Mouse (Mus musculus) thymus, postnatal 25 days (tissue): ENCODE results near the gene Ano1.

Source experiments
- DNase-seq: peaks from one replicate; pipeline ENCODE4 v3.0.0; 2022

Ano1 gene

DNA sequence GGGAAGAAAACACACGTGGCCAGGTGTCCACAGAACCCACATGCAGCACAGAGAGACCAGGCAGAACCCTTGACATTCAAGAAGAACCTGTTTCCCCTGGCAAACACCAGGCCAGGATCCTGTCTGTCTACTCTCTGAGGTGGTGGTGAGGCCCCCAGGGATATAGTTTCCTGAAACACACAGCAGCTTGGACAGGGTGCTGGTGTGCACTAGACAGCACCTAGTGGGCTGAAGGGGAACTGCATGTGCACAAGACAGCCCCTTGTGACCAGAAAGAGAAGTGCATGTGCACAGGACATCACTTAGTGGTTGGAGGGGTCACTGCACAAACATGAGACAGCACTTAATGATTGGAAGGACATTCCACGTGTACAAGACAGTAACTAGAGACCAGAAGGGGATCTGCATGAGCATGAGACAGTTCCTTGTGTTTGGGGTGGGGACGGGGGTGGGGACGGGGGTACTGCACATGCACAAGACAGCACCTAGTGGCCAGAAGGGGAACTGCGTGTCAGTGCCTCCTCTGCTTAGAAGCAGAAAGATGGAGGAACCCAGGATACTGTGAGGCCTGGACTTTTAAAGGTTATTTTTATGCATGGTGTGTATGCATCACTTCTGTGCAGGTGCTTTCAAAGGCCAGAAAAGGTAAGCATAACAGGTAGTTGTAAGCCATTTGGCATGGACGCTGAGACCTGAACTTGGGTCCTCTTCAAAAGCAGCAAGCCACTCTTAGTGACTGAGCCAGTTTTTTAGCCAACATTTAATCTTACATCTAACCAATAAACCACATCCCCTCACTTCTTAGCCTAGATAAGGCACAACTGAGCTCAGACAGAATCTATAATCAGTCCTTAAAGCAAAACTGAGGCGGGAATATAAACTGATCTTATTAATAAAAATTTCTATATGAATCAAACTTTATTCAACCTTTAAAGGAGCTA lies 54.7 kb downstream of the Ano1 start:
- peak; percentile 41 for DNase-seq

DNA sequence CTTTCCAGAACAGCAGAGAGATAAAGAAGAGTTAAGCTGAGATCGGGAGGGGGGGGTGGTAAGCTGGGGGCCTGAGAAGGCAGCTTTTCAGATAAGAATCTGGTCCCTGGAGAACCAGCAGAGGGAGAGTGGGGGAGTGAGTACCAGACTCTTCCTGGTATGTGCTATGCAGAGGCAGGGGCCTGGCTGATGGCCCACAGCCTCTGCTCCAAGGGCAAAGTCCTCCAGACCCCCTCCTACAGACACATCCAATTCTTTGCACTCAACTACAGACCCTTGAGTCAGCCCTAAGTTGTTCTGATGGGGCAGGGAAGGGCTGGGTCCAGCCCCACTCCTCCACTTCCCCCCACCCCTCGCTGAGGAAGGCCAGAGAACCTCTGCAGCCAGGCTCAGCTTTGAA lies 61.9 kb downstream of the Ano1 start:
- DNase-seq = no peak

DNA sequence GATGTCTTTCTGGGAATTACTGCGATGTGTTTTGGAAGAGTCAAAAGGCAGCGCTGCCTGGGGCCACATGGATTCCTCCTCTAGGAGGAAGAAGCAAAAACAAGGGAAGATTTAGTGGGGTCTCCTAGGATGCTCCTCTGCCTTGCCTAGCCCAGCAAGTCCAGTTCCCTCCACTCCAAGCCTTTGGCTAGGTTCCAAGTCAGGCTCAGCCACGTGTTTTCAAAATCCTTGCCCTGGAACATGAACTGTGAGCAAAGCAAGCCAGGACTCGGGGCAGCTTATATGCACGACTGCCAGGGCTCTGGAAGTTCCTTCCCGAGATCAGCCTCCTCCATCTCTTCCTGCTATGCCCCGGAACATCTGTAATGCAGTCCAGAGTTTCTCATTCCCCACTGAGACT lies 62.6 kb downstream of the Ano1 start:
- DNase-seq = no peak

DNA sequence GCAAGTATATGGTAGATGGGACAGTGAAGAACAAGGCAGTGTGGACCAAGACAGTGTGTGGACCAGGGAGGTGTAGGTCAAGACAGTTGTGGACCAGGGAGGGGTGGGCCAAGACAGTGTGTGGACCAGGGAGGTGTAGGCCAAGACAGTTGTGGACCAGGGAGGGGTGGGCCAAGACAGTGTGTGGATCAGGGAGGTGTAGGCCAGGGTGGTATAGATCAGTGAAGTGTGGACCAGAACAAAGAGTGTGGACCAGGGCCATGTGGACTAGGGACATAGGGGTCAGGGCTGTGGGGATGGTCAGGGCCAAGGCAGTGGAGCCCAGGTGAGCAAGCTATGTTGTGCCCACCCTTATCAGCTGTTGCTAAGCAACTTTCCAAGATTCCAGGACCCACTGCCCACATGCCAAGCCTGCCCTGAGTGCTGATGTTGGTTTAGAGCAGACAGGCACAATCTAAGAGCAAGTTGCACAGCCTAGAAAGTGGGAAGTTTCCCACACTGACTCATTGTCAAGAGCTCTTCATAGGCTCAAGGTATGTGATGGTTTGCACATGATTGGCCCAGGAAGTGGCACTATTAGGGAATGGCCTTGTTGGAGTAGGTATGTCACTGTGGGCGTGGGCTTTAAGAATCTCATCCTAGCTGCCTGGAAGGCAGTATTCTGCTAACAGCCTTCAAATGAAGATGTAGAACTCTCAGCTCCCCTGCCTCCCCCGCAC lies 64.0 kb downstream of the Ano1 start:
- no peak for DNase-seq

DNA sequence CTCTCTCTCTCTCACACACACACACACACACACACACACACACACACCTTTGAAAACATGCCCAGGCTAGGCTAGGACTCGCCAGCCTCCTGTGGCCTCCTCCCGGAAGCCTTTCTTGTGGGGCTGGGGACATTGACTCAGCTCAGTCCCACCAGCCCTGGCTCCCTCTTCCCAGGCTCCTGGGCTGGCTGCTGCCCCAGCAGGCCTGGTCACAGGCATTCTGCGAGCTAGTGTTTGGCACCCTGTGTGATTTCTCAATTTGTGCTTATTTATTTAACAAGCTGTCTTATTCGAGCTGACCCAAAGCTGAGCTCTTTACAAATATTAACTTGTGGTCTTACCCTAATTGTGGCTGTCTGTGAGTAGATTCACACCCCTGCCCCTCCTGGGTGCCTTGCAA lies 66.8 kb downstream of the Ano1 start:
- DNase-seq = no peak

DNA sequence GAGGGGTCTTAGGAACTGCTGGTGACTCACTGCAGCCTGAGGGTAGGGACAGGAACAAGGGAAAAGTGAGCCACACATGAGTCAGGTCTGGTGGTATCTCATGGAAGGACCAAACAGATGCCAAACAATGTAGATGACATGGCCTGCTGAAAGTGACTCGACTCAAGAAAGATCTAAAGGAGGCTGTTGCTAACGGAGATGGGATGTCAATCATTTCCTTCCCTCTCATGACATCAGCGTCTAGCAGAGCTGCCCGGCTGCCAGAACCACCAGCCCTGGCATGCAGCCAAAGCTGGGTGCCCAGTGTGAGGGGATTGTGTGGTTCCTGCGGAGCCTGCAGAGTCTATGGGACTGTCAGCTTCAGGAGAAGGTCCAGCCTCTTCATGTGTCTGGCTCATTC lies 67.3 kb downstream of the Ano1 start:
- DNase-seq = no peak

DNA sequence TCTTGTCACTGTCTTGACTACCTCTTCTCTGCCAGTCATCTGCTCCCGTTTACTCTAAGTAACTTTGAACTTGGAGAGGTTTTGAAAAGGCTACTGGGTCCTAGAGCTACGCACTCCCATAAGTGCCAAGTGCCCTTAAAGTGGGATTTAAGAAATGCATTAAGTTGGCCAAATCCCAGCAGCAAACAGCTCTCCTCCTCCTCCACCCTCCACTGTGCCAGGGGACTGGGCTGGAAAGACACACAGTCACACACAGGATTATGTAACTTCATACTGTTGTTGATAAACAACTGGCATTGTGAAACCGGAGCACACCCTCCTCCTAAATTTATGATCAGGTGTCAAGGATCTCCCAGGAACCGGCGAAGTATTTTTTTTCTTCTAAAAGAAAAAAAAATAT lies 71.7 kb downstream of the Ano1 start:
- no peak for DNase-seq

DNA sequence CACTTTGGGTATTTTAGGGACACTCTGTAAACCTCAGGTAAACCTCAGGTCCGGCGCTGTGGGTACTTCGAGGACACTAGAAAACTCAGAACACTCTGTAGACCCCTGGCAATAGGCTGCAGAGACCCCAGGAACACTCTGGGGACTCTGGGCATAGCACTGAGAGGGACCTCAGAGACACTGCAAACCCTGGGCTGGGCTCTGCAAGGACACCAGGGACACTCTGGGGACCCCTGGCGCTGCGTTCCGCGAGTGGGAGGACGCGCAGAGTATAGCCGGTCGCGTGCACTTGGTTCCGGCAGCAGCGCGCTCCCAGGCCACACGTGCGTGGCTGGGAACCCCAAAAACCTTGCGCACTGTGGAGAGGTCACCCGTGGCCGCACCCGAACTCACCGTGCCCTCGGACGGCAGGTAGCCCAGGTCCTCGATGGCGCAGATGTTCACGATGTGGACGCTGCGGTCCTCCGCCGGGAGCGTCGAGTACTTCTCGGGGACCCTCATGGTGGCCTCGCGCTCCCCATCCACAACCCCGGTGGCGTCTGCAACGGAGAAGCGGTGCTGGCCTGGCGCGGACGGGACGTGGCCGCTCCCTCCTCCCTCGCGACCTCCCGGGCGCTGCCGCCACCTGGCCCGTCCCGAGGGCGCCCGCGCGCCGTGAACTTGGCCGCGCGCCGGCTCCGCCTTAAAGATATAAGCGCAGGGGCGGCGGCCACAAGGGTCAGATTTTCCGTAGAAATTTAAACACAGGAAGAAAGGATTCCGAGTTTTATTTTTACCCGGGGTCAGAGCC lies 73.3 kb downstream of the Ano1 start:
- DNase-seq = no peak

DNA sequence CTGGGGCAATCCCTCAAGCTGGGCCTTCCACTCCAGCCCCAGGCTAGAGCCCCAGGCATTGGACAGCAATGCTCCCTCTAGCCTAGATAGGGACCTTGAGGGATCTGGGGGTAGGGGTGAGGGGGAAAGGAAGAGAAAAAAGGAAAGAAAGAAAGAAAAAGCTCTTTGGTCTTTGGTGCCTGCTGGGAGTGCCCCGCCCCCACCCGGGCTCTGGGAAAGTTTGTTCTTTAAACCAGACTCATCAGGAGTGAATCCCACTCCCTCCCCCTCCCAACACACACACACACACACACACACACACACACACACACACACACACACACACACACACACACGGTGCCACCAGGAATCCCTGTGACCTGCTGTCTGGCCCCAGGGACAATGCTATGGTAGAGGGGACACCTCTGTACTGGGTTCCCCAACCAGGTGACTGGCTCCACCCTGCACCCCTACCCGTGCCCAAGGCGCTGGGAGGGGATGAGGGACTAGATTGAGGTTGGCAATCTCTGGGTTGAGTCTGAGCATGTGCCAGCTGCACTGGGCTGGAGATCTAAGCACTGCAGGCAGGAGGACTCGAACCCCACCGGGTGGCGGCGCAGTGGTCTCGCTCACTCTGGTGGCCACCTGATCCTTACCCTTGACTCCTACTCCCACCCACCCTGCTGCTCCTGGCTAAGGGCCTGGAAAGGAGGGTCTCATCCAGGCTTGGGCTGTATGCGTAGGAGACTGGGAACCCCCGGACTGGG lies 74.3 kb downstream of the Ano1 start:
- no peak for DNase-seq

DNA sequence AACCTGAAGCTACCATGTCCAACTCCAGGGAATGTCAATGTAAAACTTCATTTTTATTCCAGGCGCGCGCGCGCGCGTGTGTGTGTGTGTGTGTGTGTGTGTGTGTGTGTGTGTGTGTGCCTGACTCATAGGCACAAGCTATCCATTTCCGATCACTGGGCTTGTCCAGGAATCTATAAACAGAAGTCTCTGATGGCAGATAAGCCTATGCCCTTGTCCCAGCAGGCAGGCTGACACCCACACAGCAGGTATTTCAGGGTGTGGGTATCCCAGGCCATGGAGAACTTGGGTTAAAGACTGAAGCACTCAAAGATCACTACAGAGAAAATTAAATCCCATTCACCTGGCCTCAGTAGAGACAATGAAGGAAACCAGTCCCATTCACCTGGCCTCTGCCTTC lies 76.1 kb downstream of the Ano1 start:
- no peak for DNase-seq

DNA sequence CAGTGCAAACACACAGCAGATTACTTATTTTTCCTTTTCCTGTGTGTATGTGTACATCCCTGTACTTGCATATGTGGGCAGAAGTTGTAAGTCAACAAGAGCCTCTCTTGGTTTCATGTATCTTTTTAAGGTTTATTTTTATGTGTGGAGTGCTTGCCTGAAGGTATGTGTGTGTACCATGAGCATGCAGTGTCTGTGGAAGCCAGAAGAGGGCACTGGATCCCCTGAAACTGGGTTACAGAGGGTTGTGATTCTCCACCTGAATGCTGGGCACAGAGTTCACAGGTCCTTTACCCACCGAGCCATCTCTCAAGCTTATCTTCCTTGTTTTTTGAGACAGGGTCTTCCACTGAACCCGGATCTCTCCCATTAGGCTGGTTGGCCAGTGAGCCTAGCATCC lies 81.9 kb downstream of the Ano1 start:
- DNase-seq = no peak

DNA sequence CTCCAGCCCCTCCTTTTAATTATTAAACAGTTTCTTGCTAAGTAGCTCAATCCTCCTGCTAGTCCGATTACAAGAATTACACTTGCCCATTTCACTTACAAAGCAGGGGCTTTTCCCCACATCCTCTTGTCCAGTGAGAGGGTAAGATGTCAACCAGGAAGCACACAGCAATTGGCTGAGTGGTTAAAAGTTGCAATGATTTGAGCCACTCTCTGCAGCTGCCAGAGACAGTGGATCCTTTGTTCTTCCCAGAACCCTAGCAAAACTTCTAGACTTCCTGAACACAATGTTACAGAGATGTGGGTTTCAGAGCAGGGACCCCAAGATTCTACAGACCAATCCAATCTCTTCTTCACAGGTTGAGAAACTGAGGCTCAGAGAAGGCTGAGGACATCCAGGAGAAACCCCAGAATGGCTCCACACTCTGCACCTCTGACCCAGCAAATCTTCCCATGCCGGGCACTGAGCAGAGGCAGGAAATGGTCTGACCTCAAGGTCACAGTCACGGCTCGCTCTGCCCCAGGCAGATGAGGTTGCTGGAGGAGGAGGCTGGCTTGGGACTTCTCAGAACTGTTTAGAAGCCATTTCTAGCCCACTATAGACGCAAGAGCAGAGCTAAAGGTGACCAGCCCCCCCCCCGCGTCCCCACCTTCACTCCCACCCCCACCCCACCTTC lies 83.0 kb downstream of the Ano1 start:
- DNase-seq = no peak

DNA sequence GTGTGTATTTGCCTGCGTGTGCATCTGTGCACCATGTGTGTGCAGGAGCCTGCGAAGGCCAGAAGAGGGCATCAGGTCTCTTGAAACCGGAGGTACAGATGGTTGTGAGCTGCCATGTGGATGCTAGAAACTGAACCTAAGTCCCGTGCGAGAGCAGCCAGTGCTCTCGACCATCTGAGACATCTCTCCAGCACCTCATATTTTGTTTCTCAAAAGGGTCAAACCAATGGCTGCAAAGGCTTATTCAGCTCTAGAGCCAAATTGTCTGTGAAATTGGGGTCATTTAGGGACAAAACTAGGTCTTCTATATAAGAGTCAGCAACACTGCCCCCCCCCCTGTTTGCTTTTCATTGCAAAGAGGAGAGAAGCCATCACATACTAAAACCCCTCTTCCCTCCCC lies 84.7 kb downstream of the Ano1 start:
- no peak for DNase-seq

DNA sequence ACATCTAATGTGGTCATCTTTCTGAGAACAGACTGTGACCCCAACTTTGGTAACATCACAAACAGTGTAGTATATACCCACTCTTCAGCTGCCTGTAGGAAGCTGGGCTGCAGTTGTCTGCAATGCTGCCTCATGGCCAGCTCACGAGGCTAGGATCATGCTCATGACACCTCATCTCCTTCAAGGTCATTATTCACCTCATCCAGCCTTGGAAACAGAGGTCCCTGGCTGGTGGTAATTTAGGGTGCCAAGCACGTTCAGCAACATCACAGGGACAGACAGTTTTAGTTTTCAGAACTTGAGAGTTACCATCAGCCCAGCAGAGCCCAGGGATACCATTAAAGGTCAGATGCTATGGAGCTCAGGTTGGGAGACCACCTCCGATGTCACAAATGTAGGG lies 86.2 kb downstream of the Ano1 start:
- no peak for DNase-seq

DNA sequence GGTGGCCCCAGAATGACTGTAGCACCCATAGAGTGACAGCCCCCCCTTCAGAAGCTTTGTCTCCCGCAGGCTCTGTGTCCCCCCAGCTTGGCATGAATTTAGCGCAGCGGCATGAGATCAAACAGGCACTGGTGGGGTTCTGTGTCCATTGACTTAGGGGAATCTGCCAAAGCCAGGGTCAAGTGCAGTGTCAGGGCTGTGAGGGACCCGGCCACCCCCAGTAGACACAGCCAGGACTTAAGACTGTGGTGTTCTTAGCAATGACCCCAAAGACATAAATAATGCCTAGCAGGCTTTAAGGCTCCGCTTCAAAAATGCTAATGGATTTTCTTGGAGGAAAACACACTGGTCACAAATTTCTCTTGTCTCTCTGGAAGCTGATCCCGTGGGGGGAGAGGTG lies 88.2 kb downstream of the Ano1 start:
- DNase-seq = no peak

DNA sequence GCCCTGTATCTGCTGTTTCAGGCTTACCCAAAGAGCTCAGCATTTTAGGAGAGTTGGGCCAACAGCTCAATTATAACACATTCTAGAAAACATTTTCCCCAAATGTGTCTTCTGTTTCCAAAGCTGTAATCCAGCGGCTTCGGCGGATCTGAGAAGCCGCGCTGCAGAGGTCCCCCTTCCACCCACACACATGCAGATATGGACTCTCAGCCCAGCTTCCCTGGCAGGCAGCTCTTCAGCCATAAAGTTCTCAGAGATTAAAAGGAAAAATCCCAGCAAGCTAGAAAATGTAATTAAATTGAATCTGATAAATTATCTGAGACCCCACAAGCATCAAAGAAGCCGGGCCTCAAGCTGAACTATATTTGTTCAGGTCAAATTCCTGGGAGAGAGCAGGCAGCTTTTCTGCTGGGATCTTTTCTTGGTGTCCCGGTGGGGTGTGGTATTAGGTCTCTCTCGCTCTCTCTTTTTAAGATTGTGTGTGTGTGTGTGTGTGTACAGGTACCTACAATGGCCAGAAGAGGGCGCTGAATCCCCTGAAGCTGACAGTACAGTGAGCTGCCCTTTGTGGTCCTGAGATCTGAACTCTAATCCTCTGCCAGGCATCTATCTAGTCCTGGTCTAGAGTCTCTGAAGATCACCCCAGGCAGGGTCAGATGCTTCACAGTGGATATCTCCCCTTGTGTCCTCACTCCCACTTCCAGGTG lies 95.4 kb downstream of the Ano1 start:
- no peak for DNase-seq

DNA sequence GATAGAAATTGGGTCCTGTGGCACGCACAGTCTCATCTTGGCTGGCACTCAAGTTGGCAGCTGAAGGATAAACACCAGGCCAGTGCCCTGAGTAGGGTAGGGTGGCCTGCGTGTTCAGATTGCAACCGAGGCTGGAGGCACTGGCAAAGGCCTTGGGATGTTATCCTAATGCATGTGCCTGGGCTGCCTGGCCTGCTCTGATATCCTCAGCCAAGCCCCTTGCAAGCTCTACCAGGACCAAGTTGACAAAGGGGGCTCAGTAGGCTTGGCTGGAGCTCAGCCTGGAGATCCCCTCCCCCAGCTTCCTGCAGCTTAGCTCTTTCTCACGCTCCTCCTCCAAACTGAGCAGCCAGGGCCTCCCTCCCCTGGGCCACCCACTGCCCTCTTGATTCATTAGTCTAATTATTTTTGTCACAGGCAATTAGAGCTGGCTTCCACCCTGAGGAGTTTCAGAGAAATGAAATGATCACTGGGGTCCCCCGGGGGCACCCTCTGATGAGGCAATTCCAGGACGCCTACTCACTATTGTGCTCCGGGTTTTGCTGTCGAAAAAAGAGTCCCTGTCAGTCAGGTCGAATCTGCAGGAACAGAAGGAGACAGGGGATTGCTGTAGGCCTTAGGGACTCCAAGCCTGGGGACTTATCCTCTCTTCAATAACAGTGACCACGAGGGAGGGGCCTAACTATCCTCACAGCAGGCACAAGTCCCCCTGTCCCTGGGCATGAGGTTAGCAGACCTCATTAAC lies 97.9 kb downstream of the Ano1 start:
- DNase-seq = no peak

DNA sequence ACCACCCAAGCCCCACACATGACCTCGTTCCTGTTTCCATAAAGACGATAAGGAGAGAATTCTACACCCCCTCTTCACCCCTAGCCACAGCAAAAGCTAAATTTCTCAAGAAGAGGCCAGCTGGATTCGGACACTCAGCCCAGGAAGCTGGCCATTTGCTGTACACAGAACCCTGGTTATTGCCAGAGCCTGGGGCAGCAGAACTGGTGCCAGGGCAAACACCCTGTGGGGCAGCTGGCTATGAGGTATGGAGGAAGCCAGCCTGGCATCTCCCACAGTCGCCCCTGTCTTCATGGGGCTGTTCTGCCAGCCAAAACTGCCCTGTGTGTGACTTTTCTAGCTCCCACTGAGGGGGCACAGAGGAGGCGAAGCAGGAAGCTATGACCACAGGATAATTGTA lies 104.2 kb downstream of the Ano1 start:
- no peak for DNase-seq

DNA sequence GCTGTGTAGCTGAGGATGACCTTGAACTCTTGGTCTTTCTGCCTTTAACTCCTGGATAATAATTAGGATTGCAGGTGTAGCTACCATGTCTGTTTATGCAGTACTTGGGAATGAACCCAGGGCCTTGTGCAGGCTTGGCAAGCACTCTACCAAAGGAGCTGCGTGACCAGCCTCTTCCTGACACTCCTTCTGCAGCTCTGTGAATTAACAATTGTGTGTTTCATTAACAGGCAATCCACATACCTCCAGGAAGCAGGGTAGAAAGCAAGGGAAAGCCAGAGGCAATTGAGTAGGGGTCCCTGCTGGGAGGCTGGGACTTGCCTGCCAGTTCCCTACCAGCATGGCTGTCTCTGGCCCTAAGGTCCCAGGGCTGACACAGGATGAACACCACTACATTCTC lies 111.0 kb downstream of the Ano1 start:
- no peak for DNase-seq

DNA sequence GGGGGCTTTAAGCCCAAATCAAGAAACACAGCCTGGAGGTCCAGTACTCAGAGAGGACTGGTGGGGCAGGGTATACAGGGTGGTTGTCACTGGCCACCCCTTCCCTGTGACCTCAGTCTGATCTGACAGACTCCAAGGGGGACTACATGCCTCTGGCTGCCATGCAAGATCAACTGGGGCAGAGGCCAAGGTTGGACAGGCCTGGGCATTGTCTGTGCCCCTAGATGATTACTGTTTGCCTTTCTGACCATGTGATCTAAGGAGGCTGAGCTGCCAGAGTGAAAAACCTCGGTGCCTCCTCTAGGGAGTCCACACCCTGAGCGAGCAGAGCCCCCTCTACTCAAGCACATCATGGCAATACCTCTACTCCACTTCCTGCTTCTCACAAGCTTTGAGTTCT lies 115.8 kb downstream of the Ano1 start:
- no peak for DNase-seq

DNA sequence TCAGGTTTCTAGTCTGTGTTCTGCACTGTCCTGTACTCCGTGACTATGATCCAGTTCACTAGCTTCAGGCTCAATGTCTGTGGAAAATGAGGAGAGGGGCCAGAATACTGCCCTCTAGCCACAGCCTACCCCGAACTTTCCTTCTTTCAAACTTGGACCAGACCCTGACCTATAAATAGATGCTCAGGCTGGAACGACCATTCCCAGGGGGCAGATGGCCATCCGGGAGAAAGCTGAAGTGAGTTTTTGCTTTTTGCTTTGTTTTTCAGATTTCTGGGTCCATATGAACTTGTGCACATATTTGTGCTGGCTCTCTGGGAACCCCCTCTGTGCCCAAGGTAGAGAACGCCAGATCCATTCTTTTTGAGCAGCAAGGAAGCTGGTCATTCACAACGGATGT lies 116.9 kb downstream of the Ano1 start:
- DNase-seq = no peak
